Mouse (Mus musculus) frontal cortex, postnatal 14 days (tissue): ENCODE measurements around the gene Map4k1.
"Not testable (repeated sequence)": the region's sequence is repeated elsewhere in the genome, so short reads cannot be mapped to it uniquely, and the experiment has no call there.

Experiments
- DNase-seq, 2 experiments: peaks; one replicate each; pipeline ENCODE4 v3.0.0; 2022; ENCODE audit warnings: low spot score in 2 of 2

Gene Map4k1

DNA sequence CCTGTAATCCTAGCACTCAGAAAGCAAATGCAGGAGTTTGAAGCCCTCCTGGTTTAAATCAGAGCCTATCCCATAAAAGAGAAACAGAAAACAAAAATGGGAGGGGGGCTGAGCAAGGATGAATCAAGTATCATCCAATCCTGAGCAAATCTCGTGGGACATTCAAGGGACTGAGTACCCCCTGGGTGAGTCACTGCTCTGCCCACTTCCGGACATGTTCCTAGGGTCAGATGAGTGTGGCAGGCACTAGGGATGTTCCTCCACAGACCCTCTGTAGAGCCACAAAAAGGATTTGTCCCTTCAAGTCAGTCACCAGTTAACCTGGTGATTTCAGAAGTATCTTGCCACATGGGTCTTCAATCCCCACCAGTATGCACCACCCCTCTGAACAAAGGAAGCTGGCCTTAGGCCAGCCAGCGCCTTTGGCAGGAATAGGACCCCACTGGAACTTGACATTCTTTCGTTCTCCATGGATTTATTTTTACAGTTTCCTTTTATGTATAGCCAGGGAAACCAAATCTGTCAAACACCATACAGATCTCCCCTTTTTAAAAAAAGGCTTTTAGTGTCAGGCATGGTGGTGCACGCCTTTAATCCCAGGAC is 26.5 kb upstream of the Map4k1 start:
- DNase-seq: no peak

DNA sequence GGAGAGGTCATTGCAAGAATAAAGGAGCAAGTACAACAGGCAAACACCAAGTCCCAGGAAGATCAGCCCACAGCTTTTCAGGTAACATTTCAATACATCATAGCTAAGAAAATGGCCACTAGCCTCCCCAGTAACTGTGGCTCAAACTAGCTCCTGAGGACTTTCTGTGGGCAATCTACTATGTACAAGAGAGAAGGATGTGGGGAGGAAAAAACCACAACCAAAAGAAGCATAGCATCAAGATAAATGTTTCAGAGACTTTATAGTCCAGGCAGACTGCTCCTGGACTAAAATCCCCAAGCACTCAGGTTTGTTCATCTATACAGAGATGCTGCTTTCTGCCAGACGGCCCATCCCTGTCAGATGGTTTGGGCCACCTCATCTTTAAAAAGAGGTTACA is 25.6 kb upstream of the Map4k1 start:
- no peak for DNase-seq

DNA sequence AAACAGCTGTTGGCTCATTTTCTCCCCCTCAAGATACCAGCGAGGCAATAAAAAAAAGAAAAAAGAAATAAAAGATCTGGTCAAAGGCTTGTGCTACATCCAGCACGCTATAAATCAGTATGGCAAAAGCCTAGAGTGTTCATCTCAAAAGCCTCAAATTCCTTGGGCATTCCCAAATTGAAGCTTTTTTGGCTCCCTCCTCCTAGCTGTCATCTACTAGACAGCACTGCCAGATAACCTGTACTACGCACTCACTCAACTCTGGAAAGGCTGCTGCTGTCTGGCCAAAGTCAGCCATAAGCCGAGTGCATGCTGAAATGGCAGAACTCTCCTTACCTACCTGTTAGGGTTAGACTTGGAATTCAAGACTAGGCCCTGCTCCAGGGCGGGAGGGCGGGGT is 24.6 kb upstream of the Map4k1 start:
- DNase-seq: no peak

DNA sequence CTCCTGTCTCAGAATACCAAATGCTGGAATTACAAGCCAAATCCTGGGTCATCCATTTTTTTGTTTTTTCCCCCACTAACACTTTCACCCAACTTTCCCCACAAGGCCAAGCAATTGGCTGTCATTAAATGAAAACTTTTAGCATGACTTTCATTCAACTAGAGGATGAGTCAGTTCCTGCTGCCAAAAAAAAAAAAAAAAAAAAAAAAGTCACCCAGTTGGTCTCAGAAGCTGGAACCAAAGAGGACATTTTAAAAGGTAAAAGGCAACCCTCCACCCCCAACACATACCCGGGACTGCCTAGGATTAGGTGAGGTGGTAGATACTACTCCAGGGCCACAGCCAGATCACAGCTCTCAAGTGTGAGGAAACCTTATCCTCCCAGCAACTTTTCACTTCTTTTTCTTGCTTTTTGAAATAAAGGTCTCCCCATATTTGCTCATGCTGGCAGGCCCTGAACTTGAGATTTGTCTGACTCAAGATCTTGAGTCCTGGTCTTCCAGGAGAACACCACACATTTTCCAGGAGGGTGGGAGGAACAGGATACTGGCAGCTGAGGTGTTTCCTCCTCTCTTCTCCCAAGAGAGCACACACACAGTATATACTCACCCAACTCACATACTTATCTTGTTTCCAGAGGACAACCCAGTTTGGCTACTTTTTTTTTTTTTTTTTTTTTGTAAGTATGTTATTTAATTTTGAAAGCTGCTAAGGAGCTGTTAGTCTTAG is 23.7 kb upstream of the Map4k1 start:
- DNase-seq: no peak

DNA sequence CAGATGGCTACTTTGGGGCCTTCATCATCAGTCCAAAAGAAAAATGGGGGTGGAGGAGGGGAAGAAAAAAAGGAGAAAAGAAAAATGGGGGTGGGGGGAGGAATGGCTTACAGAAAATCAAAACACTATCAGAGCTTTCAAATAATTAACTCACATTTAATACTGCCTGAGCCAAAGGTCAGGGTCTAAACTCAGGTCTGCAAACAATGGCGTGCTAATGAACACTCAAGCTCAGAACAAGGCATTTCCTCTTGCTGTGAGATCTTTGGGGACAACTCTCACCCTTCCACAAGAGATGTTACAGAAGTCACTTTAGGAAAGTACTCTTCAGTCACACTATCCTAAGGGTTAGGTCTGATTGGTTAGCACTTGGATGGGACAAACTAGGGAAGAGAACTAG is 23.1 kb upstream of the Map4k1 start:
- DNase-seq: no peak

DNA sequence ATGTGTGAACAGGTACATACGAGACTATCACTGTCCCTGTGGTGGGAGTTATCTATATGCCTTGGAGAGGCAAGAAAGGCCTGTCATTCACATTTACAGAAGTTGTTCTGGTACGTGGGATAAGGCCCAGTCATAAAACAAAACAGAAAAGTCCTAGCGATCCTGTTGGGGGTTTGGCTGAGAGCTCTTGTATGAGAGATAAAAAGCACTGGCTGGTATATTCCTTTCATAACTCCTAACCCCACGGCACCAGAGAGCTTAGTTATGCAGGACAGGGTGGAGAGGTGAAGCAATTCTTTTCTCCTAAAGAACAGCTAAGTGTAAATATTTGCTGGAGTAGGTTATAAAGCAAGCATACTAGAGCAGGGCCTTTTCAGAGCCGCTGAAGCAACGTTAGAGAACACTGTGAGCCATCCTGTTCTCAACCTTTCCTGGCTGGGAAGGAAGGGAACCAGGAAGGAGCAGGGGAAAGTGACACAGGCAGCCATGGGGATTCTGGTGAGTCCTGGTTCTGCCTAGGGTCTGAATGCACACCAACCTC is 22.3 kb upstream of the Map4k1 start:
- DNase-seq: no peak

DNA sequence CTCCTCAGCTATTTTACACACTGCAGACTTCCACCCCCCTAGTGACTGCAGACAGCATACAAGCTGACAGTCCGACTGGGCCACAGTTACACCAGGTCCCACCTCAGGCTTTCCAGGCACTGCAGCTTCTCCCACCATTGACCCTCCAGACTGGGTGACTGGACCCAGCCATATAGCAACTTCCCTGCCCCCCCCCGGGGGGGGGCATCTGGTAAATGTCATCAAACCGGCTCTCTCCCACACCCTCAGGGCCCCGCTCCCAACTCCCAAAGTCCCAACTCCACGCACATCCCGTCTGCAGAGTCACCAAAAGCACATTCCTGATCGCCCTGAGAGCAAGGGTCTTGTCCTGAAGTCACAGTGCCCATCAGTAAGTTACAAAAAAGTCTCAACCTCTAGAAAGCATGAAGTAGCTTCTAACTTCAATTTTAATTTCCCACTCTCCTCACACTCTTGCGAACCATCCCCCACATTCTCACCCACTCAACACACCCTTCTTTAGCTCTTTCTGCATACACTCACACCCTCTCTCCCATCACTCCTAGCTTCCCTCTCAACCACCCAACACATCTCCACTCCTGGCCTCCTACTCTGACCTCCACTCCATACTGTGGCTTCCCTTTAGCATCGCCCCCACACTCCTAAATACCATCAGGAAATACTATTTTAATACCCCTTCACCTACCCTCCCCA is 21.4 kb upstream of the Map4k1 start:
- DNase-seq: no peak

DNA sequence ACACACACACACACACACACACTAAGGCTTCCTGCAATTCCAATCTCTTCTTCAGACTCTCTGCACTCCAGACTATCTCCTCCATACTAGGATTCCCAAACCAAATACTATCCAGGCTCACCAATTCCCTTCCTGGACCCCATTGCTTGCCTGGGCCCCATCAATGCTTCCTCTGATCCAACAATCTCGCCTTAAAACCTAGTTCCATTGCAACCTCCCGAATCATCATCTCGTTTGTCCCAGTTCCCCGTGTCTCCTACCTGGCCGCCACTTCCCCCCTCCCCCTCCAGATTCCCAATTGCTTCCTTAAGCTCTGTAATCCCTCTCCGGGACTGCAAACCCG is 20.3 kb upstream of the Map4k1 start:
- no peak for DNase-seq

DNA sequence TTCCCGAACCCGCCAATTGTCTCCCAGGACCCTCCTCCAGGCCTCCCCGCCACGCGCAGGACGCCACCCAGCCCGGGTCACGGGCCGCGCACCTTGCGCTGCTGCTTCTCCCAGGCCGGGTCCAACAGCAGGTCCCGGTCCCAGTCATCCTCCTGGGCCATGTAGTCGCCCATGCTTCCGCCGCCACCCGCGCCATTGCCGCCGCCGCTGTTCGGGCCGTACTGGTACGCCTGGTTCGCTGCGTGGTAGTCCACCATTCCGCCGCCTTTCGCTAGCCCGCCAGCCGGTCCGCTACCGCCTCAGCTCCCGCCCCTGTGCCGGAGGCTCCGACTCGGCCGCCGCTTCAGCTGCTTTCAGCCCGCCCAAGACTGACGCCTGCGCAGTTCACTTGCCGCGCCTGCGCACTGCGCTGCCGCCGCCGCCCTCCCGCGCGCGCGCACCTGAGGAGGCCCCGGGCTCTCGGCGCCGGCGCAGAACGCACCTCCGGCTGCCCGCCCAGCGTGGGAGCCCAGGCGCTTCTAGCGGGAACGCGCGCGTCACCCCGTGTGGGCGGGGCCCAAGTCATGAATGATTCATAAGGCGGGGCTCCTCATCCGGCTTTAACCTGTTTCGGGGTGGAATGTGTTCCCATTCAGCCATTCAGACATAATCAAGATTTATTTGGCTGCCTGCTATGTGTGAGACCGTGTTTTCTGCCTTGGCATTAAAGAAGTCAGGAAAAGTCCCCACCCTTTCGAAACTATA is 19.8 kb upstream of the Map4k1 start, which contains the start of gene Actn4:
TSS of gene Actn4 (minus strand) at position 414 of the 744 bp plus-strand sequence.
- DNase-seq: peak; percentile 98

DNA sequence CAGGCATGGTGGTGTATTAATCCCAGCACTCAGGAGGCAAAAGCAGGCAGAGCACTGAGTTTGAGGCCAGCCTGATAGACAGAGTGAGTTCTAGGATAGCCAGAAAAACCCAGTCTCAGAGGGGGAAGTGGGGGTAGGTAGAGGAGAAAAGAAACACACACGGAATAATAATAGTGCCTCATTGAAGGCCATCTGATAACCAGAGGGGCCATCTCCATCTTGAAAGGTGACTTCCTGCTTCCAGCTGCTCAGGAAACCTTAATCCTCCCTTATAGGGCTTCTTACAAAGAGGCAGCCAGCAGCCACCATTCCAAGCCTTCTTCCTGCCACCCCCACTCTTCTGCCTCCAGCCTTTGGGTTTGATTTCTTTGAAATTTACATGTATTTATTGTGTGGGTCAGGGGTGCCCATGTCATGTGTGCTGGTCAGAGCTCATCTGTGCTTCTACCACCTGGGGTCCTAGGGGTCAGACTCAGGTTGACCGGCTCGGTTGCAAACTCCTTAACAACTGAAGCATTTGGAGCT is 18.4 kb upstream of the Map4k1 start:
- no peak for DNase-seq

DNA sequence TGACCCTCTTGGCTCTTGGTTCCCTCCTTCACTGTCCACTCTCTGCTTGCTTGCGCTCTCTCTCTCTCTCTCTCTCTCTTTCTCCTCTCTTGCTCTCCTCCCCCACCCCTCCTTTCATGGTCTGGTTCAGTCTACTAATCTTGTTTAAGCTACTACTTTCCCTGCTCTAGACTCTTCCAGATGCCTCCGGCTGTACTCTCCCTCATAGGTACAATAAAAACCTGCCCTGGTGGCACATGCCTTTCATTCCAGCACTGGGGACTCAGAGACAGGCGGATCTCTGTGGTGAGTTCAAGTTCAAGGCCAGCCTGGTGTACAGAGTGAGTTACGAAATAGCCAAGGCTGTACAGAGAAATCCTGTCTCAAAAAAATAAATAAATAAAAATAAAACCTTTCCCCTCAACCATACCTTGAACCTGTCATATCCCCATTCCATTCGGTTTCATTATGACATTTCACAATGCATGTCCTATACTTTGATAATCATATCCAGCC is 16.5 kb upstream of the Map4k1 start:
- no peak for DNase-seq

DNA sequence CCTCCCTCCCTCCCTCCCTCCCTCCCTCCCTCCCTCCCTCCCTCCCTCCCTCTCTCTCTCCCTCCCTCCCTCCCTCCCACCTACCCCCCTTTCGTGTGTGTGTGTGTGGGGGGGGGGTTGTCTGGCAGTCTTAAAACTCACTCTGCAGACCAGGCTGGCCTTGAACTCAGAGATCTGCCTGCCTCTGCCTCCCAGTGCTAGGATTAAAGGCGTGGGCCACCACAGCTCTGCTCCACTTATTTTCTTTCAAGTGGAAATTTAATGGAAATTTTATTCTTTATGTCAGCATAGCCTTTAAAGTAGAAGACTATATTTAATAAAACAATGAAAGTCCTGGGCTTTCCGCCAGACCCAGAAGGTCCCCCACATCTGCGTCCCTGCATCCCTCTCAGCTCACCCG is 15.7 kb upstream of the Map4k1 start:
- DNase-seq: no peak

DNA sequence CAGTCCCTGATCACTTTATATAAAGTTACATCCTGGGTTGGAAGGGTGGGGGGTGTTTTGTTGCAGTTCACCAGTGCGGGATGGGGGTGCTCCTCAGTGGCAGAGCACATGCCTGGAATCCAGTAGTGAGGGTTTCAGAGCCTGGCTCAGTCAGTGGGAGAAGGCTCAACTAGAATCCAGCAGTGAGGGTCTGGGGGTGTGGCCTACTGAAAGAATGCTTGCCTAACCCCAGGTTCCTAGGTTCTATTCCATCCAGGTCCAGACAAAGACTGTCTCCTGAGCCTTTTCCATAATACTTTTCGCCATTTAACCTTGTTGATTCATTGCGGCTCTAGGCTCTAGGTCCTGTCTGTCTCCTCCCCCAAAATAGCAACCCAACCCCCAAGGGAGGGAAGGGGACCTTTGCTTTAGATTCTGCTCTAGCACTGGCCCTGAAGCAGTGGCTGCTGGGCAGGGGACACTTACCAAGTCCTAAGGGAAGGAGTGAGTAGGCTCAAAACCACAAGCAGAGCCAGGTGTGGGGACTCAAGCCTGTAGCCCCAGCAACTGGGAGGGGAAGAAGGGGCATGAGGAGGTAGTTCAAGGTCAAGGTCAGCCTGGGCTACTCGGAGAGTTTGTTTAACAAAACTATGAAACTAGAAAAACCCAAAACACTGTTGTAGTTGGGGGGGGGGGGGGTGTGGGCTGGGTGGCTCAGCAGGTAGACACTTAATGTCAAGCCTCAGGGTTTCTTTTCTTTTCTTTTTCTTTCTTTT is 14.9 kb upstream of the Map4k1 start:
- no peak for DNase-seq

DNA sequence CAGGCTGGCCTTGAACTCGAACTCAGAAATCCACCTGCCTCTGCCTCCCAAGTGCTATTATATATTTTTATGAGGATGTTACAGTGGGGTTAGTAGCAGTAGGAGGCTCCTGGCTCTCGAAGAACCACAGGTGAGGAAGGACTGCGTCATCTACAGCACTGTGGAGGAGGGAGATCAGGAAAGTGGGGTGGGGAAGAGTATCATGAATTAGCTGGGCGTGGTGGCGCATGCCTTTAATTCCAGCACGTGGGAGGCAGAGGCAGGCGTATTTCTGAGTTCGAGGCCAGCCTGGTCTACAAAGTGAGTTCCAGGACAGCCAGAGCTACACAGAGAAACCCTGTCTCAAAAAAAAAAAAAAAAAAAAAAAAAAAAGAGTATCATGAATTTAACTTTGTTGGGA is 13.7 kb upstream of the Map4k1 start:
- DNase-seq: not testable (repeated sequence)

DNA sequence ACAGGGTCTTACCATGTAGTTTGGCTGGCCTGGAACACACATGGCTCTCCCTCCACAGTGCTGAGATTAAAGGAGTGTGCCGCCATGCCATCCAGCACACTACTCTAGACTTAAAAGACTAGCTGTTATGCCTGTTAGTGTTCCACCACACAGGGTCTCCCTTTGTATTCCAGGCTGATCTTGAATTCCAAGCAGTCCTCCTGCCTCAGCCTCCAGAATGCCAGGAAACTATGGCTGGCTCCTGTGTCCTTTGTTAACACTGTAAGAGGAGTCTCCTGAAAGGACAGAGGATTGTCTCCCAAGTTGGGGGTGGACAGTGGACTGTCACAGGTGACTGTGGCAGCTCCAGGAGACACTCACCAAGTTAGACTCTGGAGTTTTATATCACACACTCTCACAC is 12.6 kb upstream of the Map4k1 start:
- DNase-seq: no peak

DNA sequence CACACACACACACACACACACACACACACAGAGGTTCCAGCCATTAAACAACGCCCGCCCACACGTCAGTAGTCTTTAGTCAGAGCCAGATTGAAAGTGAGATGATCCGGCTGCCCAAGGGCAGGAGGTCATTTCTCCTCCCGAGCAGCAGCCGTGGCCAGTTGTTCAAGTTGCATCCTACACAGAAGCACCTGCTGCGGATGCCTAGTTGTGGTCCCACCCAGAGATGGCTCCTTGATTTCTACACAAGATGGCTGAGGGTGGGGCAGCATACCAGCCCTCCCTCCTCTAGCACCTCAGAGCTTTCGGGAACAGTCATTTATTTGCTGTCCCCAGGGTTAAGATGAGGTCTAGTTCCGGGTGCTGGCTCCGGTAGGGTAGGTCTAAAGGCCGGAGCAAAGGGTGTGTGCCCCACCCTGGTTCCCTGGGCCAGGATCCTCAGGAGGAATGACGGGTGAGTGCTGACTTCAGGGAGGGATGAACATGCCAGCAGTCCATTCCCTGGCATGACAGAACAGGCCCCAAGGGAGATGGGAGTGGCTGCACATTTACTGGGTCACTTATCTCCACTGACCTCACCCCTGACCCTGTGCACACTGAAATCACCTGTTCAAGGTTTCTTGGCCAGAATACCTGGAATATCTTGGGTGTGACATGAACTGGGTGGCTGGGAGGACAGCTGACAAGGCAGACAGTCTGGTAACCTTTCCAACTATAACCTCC is 12.0 kb upstream of the Map4k1 start:
- DNase-seq: no peak

DNA sequence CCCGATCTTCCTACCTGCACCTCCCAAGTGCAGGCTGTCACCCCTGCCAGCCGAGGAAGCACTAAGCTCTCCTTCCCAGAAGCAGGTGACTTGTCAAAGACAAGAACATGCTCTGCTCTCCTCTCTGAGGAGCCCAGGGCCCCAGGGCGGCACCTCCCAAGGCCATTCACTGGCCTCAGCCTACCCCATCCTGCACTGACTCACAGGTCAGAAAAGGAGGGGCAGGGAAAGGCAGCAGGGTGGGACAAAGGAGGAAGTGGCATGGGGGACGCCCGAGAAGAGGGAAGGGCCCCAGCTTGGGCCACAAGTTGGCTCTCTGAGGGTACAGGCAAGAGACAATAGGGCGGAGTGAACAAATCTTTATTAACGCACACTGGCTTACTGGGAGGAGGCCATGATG is 10.8 kb upstream of the Map4k1 start:
- no peak for DNase-seq

DNA sequence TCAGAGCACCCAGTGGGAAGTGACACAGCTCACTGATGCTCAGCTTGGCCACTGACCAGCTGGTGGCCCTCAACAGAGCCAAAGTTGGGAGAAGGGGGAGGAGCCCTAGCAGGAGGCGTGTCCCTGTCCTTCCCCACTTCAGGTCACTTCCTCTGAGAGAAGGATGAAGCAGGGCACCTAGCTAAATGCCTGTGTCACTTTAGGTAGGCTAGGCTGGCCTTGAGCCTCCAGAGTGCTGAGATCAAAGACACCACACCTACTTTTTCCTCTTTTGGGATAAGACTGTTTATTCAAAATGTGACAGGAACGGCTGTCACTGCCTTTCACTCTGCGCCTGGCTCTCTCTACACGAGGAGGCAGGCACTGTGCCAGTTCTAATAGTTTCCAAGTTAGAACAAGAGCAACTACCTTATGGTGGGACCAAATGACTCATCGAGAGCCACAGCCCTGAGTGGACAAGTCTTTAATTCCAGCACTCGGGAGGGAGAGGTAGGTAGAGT is 10.0 kb upstream of the Map4k1 start:
- no peak for DNase-seq

DNA sequence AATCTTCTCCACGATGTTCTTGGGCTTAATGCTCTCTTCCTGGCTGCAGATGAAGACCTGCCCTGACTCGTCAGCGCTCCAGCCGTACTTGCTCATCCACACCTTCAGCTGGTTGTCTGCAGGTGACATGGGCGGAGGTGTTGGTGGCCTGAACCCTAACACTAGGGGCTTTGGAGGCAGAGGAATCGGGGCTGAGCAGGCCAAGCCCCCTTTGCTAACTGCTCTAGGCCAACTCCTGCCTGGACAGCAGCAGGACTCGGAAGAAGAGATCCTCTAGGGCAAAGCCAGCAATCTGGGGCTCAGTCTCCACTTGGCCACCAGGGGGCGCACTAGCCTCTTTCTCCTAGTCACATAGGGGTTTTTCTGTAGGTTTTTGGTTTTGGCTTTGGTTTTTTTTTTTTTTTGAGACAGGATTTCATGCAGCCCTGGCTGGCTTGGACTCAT is 9.3 kb upstream of the Map4k1 start:
- DNase-seq: peak in 1 of 2 experiments; percentile 65

DNA sequence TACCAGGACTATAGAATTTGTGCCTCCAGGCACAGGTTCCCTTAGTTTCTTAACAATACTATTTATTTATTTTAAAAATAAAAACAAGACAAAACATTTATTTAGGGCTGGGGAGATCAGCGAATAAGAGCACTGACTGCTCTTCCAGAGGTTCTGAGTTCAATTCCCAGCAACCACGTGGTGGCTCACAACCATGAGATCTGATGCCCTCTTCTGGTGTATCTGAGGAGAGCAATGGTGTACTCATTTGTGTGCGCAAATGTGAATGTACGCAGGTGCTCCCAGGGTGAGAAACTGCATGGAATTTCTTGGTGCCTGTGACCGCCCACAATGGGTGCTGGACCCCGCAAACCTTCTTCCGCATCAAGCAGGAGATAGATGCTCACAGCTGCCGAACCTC is 8.8 kb upstream of the Map4k1 start:
- no peak for DNase-seq
